Comparison of ENCODE assay signal across 19 mouse cellular contexts in genomic region chr7:3360678-3361077, GRCm38 (mm10). TPM values are rescaled to one million over a fixed set of nuclear protein-coding genes. Genes with fewer than 3 reads are reported as not detected.
"Had no signal": no experiment of that assay in that cellular context is flagged by ENCODE, and none has a peak within 500 bp of the region (broad histone marks: within the 10 kb centered on the region; RNA-seq: fewer than 3 reads in every experiment).

No protein-coding gene starts in this region.

- H3K4me2 ChIP-seq: lung, embryonic 15.5 days; midbrain, embryonic 12.5 days; neural tube, embryonic 12.5 days had no signal

- H3K27ac ChIP-seq: lung, embryonic 15.5 days; macrophage; midbrain, embryonic 12.5 days; neural tube, embryonic 12.5 days had no signal

- ATAC-seq: liver, postnatal 0 days; lung, postnatal 0 days; midbrain, embryonic 16.5 days had no signal

- H3K4me3 ChIP-seq: lung, embryonic 15.5 days; megakaryocyte, embryonic 14.5 days; midbrain, embryonic 12.5 days; neural tube, embryonic 12.5 days had no signal

- H3K9me3 ChIP-seq: lung, embryonic 15.5 days; megakaryocyte, embryonic 14.5 days; midbrain, embryonic 12.5 days; neural tube, embryonic 12.5 days had no signal

- H3K27me3 ChIP-seq: lung, embryonic 15.5 days had no signal

- H3K4me1 ChIP-seq: lung, embryonic 15.5 days; midbrain, embryonic 12.5 days; neural tube, embryonic 12.5 days had no signal

- DNase-seq: liver, postnatal 0 days; lung, adult 2 months; lung, postnatal 14 days; lung, postnatal 36 days; midbrain, embryonic 14.5 days; right cerebral cortex, postnatal 14 days; thymus, adult 18-20 months; thymus, postnatal 14 days; thymus, postnatal 36 days had no signal

- H3K9ac ChIP-seq: liver, postnatal 0 days; lung, embryonic 15.5 days; midbrain, embryonic 12.5 days; neural tube, embryonic 12.5 days had no signal

- H3K36me3 ChIP-seq: lung, embryonic 15.5 days had no signal

RNA-seq across cellular contexts. Expression of gene Cacng7, which starts 27.9 kb away (rescaled TPM):
- total RNA-seq: megakaryocyte progenitor cell, adult 5-6 weeks; monocyte, adult 5-6 weeks; neutrophil, adult 5-6 weeks had no signal
- polyA plus RNA-seq: macrophage had no signal

RNA-seq across cellular contexts. Expression of gene Cacng8, which starts 29.8 kb away (rescaled TPM):
- total RNA-seq: megakaryocyte progenitor cell, adult 5-6 weeks; monocyte, adult 5-6 weeks; neutrophil, adult 5-6 weeks had no signal
- polyA plus RNA-seq: liver, postnatal 0 days; lung, adult 2 months; macrophage had no signal
